Mouse (Mus musculus): ENCODE results near the gene Add1. TPM values are rescaled to one million over a fixed set of nuclear protein-coding genes. Genes with fewer than 3 reads are reported as not detected.
"Not testable (repeated sequence)": the region's sequence is repeated elsewhere in the genome, so short reads cannot be mapped to it uniquely, and the experiment has no call there.

Add1 gene
- polyA plus RNA-seq, 1 experiment from 2014 or later = 176 TPM

DNA sequence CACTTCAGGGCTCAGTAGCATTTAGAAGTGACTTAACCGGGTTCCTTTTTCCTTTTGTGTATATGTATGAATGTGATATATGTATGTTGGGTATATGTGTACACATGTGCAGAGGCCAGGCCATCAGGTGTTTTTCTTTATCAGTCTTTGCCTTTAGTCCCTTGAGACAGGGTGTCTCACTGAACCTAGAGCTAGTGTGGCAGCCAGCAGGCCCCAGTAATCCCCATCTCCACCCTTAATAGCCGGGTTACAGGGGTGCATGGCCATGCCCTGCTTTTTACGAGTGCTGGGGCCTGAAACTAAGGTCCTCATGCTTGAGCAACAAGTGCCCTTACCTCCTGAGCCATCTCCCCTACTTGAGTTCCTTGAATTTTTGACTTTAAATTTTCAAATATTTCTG is 1.9 kb upstream of the Add1 start:
- WGBS = 84% methylated on average over 3 of the region's 3 CpGs
- Histone ChIP-seq H3K27ac (ENCODE audit: low read length) (no peak overlapping the region), H3K4me3 (replicated peaks; ENCODE audit: low read length) (no peak overlapping the region), H3K36me3 (ENCODE audit: control insufficient read depth, insufficient read depth, low read length) (no peaks in the 10 kb centered on the region), H3K27me3 (ENCODE audit: control insufficient read depth, insufficient read depth, low read length) (no peaks in the 10 kb centered on the region), H3K9ac (ENCODE audit: low read length) (no peak overlapping the region), H3K4me1 (ENCODE audit: control insufficient read depth, insufficient read depth, low read length) (peaks cover 20% of the 10 kb centered on the region), H3K4me2 (ENCODE audit: low read depth, low read length) (no peak overlapping the region), H3K9me3 (replicated peaks; ENCODE audit: control insufficient read depth, low read length) (no peaks in the 10 kb centered on the region)
- ATAC-seq (ENCODE audit: insufficient read depth, low FRiP score) = no peak

- H3K4me3 ChIP-seq (replicated peaks; ENCODE audit: low read length); H3K27me3 ChIP-seq (ENCODE audit: control insufficient read depth, insufficient read depth, low read length); H3K36me3 ChIP-seq (ENCODE audit: control insufficient read depth, insufficient read depth, low read length); H3K9me3 ChIP-seq (replicated peaks; ENCODE audit: control insufficient read depth, low read length); ATAC-seq (ENCODE audit: insufficient read depth, low FRiP score): not testable (repeated sequence)
- Histone ChIP-seq H3K27ac (ENCODE audit: low read length) (peak overlapping the region; percentile 95), H3K9ac (ENCODE audit: low read length) (peak overlapping the region; percentile 81), H3K4me1 (ENCODE audit: control insufficient read depth, insufficient read depth, low read length) (peaks cover 18% of the 10 kb centered on the region), H3K4me2 (ENCODE audit: low read depth, low read length) (0 out of 2 replicates have a peak overlapping the region, but pooled peaks have one; percentile 66)
- WGBS = 46% methylated on average over 4 of the region's 4 CpGs
Observed at GRCm38 (mm10) chr5:34572568-34572967, 896 bp upstream of the Add1 start.

GRCm38 (mm10) chr5:34574721-34575120 is 1.3 kb downstream of the Add1 start:
- no peak for ATAC-seq (ENCODE audit: insufficient read depth, low FRiP score)

GRCm38 (mm10) chr5:34576286-34576685 is 2.8 kb downstream of the Add1 start:
- H3K9me3 ChIP-seq (replicated peaks; ENCODE audit: control insufficient read depth, low read length) = no peaks in the 10 kb centered on the region
- H3K27me3 ChIP-seq (ENCODE audit: control insufficient read depth, insufficient read depth, low read length) = no peaks in the 10 kb centered on the region
- H3K36me3 ChIP-seq (ENCODE audit: control insufficient read depth, insufficient read depth, low read length) = no peaks in the 10 kb centered on the region
- no peak for ATAC-seq (ENCODE audit: insufficient read depth, low FRiP score)
- H3K4me3 ChIP-seq (replicated peaks; ENCODE audit: low read length) = no peak overlapping the region
- no peak overlapping the region for H3K27ac ChIP-seq (ENCODE audit: low read length)
- H3K4me1 ChIP-seq (ENCODE audit: control insufficient read depth, insufficient read depth, low read length) = peaks cover 18% of the 10 kb centered on the region
- H3K9ac ChIP-seq (ENCODE audit: low read length) = no peak overlapping the region
- no peak overlapping the region for H3K4me2 ChIP-seq (ENCODE audit: low read depth, low read length)
- WGBS = 86% methylated on average over 1 of the region's 1 CpGs

More at GRCm38 (mm10) chr5:34574721-34575120, 1.3 kb downstream of the Add1 start:
- Histone ChIP-seq H3K4me1 (ENCODE audit: control insufficient read depth, insufficient read depth, low read length) (peaks cover 18% of the 10 kb centered on the region), H3K4me2 (ENCODE audit: low read depth, low read length) (peak overlapping the region; percentile 84), H3K9me3 (replicated peaks; ENCODE audit: control insufficient read depth, low read length) (no peaks in the 10 kb centered on the region), H3K4me3 (replicated peaks; ENCODE audit: low read length) (peak overlapping the region; percentile 88), H3K27ac (ENCODE audit: low read length) (peak overlapping the region; percentile 94), H3K36me3 (ENCODE audit: control insufficient read depth, insufficient read depth, low read length) (no peaks in the 10 kb centered on the region), H3K27me3 (ENCODE audit: control insufficient read depth, insufficient read depth, low read length) (no peaks in the 10 kb centered on the region), H3K9ac (ENCODE audit: low read length) (peak overlapping the region; percentile 99)
- 27% methylated on average over 10 of the region's 10 CpGs for WGBS

DNA sequence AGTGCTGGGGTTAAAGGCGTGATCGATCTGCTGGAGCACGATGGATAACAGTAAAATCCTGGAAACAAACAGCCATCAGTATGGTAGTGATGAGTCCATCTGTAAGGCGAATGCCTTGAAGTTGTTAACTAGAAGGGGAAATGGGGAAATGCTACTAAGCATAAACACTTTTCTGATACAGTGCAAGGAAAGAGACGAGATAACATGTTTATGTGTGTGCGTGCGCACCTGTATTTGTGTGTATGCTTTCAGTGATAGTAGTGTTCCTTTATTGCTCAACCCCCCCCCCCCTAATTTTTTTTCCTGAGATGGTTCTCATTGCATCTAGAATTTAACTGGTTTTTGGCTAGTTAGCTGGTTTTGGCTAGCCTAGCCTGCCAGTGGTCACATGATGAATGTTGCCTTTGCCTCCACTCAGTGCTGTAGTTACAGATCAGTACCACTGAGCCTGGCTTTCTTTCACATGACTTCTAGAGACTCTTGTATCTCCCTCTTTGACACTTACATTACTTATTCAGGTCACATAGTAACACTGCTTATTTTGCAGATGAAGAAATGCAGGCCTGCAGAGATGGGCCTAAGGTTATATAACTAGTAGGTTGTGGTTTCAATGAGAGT is 4.7 kb downstream of the Add1 start:
- 94% methylated on average over 7 of the region's 7 CpGs for WGBS
- no peak overlapping the region for H3K4me2 ChIP-seq (ENCODE audit: low read depth, low read length)
- no peaks in the 10 kb centered on the region for H3K36me3 ChIP-seq (ENCODE audit: control insufficient read depth, insufficient read depth, low read length)
- no peaks in the 10 kb centered on the region for H3K9me3 ChIP-seq (replicated peaks; ENCODE audit: control insufficient read depth, low read length)
- H3K27ac ChIP-seq (ENCODE audit: low read length) = no peak overlapping the region
- peaks cover 26% of the 10 kb centered on the region for H3K4me1 ChIP-seq (ENCODE audit: control insufficient read depth, insufficient read depth, low read length)
- no peak for ATAC-seq (ENCODE audit: insufficient read depth, low FRiP score)
- H3K27me3 ChIP-seq (ENCODE audit: control insufficient read depth, insufficient read depth, low read length) = no peaks in the 10 kb centered on the region
- H3K9ac ChIP-seq (ENCODE audit: low read length) = no peak overlapping the region
- H3K4me3 ChIP-seq (replicated peaks; ENCODE audit: low read length) = no peak overlapping the region

DNA sequence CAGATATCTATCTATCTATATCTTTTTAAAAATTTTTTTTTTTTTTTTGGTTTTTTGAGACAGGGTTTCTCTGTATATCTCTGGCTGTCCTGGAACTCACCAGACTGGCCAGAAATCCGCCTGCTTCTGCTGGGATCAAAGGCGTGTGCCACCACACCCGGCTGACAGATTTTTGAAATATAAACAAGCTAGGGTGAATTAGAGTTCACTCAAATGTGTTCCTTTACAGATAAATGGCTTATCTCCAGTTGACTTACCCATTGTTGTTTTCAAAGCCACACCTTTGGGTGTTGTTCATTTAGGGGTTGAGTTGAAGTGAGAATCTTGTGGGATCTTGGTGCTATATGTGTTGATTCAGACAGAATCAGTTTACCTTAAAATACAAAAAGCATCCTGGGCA is 5.9 kb downstream of the Add1 start:
- peaks cover 25% of the 10 kb centered on the region for H3K4me1 ChIP-seq (ENCODE audit: control insufficient read depth, insufficient read depth, low read length)
- H3K4me3 ChIP-seq (replicated peaks; ENCODE audit: low read length) = no peak overlapping the region
- 33% methylated on average over 3 of the region's 3 CpGs for WGBS
- no peaks in the 10 kb centered on the region for H3K36me3 ChIP-seq (ENCODE audit: control insufficient read depth, insufficient read depth, low read length)
- no peaks in the 10 kb centered on the region for H3K27me3 ChIP-seq (ENCODE audit: control insufficient read depth, insufficient read depth, low read length)
- H3K27ac ChIP-seq (ENCODE audit: low read length) = no peak overlapping the region
- no peak overlapping the region for H3K9ac ChIP-seq (ENCODE audit: low read length)
- ATAC-seq (ENCODE audit: insufficient read depth, low FRiP score) = no peak
- no peaks in the 10 kb centered on the region for H3K9me3 ChIP-seq (replicated peaks; ENCODE audit: control insufficient read depth, low read length)
- H3K4me2 ChIP-seq (ENCODE audit: low read depth, low read length) = no peak overlapping the region

GRCm38 (mm10) chr5:34581671-34582313 is 8.3 kb downstream of the Add1 start:
- 17% methylated on average over 10 of the region's 10 CpGs for WGBS
- H3K4me2 ChIP-seq (ENCODE audit: low read depth, low read length) = peak overlapping the region; percentile 24
- H3K4me1 ChIP-seq (ENCODE audit: control insufficient read depth, insufficient read depth, low read length) = peaks cover 13% of the 10 kb centered on the region
- ATAC-seq (ENCODE audit: insufficient read depth, low FRiP score) = peak; percentile 87
- not testable (repeated sequence) for H3K36me3 ChIP-seq (ENCODE audit: control insufficient read depth, insufficient read depth, low read length); H3K4me3 ChIP-seq (replicated peaks; ENCODE audit: low read length); H3K9me3 ChIP-seq (replicated peaks; ENCODE audit: control insufficient read depth, low read length); H3K27me3 ChIP-seq (ENCODE audit: control insufficient read depth, insufficient read depth, low read length); H3K9ac ChIP-seq (ENCODE audit: low read length)
- H3K27ac ChIP-seq (ENCODE audit: low read length) = peak overlapping the region; percentile 75

DNA sequence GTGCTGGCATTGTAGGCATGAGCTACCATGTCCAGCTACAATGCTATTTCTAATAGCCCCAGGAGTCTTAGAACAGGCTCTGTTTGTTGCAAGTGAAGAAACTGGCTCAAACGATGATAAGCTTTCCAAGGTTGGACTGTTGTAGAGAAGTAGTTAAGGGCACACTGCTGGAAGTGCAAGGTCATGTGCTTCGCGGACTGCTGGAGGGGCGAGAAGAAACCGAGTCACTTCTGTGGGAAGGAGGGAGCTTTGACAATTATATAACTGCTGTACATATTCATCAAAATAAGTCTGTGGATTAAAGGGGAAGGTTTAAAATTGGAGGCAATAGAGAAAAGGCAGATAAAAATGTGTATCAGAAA is 8.8 kb downstream of the Add1 start:
- Histone ChIP-seq H3K36me3 (ENCODE audit: control insufficient read depth, insufficient read depth, low read length) (no peaks in the 10 kb centered on the region), H3K27ac (ENCODE audit: low read length) (peak overlapping the region; percentile 75), H3K9me3 (replicated peaks; ENCODE audit: control insufficient read depth, low read length) (no peaks in the 10 kb centered on the region), H3K4me1 (ENCODE audit: control insufficient read depth, insufficient read depth, low read length) (peaks cover 16% of the 10 kb centered on the region), H3K27me3 (ENCODE audit: control insufficient read depth, insufficient read depth, low read length) (no peaks in the 10 kb centered on the region), H3K4me2 (ENCODE audit: low read depth, low read length) (peak overlapping the region; percentile 24), H3K4me3 (replicated peaks; ENCODE audit: low read length) (no peak overlapping the region), H3K9ac (ENCODE audit: low read length) (no peak overlapping the region)
- ATAC-seq (ENCODE audit: insufficient read depth, low FRiP score) = no peak
- 64% methylated on average over 5 of the region's 5 CpGs for WGBS

DNA sequence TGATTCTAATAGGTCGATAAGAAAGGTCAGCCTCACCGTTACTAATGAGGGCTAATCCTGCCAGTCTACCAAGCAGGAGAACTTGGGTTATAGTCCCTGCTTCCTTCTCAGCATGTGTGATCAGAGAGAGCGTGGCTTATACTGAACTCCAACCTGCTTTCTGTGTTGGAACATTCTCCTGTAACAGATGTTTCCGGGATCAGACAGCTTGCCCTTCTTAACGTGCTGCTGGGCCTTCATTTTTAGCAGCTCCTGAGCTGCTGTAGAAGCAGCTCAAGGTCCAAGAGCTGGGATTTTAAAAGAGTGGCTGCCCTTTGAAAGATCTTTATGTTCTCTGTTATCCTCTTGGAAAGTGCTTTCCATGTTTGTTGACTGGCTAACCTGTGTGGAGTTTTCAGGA is 11.8 kb downstream of the Add1 start:
- no peak for ATAC-seq (ENCODE audit: insufficient read depth, low FRiP score)

More for the DNA sequence above, 11.8 kb downstream of the Add1 start:
- H3K4me1 ChIP-seq (ENCODE audit: control insufficient read depth, insufficient read depth, low read length) = peaks cover 21% of the 10 kb centered on the region
- no peaks in the 10 kb centered on the region for H3K36me3 ChIP-seq (ENCODE audit: control insufficient read depth, insufficient read depth, low read length)
- H3K9me3 ChIP-seq (replicated peaks; ENCODE audit: control insufficient read depth, low read length) = no peaks in the 10 kb centered on the region
- H3K4me2 ChIP-seq (ENCODE audit: low read depth, low read length) = no peak overlapping the region
- 77% methylated on average over 5 of the region's 5 CpGs for WGBS
- H3K27me3 ChIP-seq (ENCODE audit: control insufficient read depth, insufficient read depth, low read length) = no peaks in the 10 kb centered on the region
- H3K9ac ChIP-seq (ENCODE audit: low read length) = no peak overlapping the region
- H3K4me3 ChIP-seq (replicated peaks; ENCODE audit: low read length) = no peak overlapping the region
- H3K27ac ChIP-seq (ENCODE audit: low read length) = no peak overlapping the region

Measured in stomach, embryonic 16.5 days (tissue).